Mouse (Mus musculus): ENCODE results near the gene Itsn1.

DNA sequence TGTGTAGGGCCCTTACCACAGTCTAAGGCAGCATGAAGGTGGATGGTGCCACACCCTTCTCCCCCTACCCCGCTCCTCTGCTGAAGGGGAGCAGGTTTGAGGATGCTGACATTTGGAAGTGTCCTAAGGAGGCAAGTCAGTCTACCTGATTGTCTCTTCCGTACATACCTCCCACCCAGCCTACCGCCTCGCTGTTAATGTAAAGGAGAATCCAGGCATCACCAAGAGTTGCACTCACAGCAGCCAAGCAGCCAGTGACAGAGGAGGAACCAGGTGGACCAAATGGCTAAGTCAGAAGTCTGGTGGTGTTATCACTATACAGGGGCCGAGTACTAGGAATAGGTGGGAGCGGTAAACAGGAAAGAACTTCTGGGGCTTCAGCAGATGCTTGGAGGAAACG is 51.1 kb downstream of the Itsn1 start:
- no peak for TF ChIP-seq CTCF (IDR thresholded peaks at IDR 0.05; ENCODE audit: borderline replicate concordance, insufficient read depth, low read depth, low read length)
- no peak for TF ChIP-seq POLR2A (IDR thresholded peaks at IDR 0.05; ENCODE audit: borderline replicate concordance, insufficient read depth, low read length)

Data from cerebellum, adult 2 months (tissue).